Mouse (Mus musculus) small intestine, adult 2 months (tissue): ENCODE data around the gene Hs2st1. TPM values are rescaled to one million over a fixed set of nuclear protein-coding genes. Genes with fewer than 3 reads are reported as not detected.

Source experiments
- H3K27ac ChIP-seq: fragments of 200-500 bp; 2 replicates; pipeline ENCODE4 v1.5.1; 2012; ENCODE audit warnings: low read depth, low read length, control low read depth, inconsistent platforms; ENCODE audit not compliant: insufficient read depth
- H3K27me3 ChIP-seq: fragments of 200-500 bp; 2 replicates; pipeline ENCODE4 v1.6.1; 2012; ENCODE audit warnings: mild to moderate bottlenecking, moderate library complexity, low read length, inconsistent platforms; ENCODE audit not compliant: control insufficient read depth, insufficient read depth
- H3K36me3 ChIP-seq: fragments of 200-500 bp; 2 replicates; pipeline ENCODE4 v1.6.1; 2012; ENCODE audit warnings: mild to moderate bottlenecking, low read length, control low read depth, inconsistent platforms; ENCODE audit not compliant: control insufficient read depth, insufficient read depth
- H3K4me1 ChIP-seq: fragments of 200-500 bp; 2 replicates; pipeline ENCODE4 v1.6.1; 2012; ENCODE audit warnings: low read length, inconsistent platforms, mixed read lengths; ENCODE audit not compliant: control insufficient read depth, insufficient read depth, insufficient read length
- H3K4me3 ChIP-seq: fragments of 200-500 bp; 2 replicates; pipeline ENCODE4 v1.5.1; 2012; ENCODE audit warnings: low read depth, mild to moderate bottlenecking, control low read depth, inconsistent platforms, low read length, moderate library complexity
- CTCF ChIP-seq: fragments of 200-500 bp; IDR thresholded peaks from 2 replicates; pipeline ENCODE4 v1.5.1; 2012; ENCODE audit warnings: low read depth, mild to moderate bottlenecking, control low read depth, inconsistent platforms, low read length, moderate library complexity, mixed read lengths; ENCODE audit not compliant: insufficient replicate concordance, insufficient read length; ENCODE audit errors: extremely low read depth
- POLR2A ChIP-seq: fragments of 200-500 bp; IDR thresholded peaks from 2 replicates; pipeline ENCODE4 v1.6.1; 2012; ENCODE audit warnings: low read depth, mild to moderate bottlenecking, control low read depth, inconsistent platforms, low read length, moderate library complexity
- WGBS: fragments of 180-500 bp; shearing (Covaris S2); methylation state at CpG from one replicate; pipeline ENCODE4 v1.1.7; 2018; 5-methylcytosine and 5-hydroxymethylcytosine counted together
- polyA plus RNA-seq: library from polyadenylated mRNA; depleted of rRNA; stranded (reverse); fragments of >200 nt; gene quantifications from 2 replicates; pipeline ENCODE4 v1.2.3, GENCODE M21; 2012

Hs2st1 gene
- polyA plus RNA-seq, 1 experiment: 2.3 TPM

- H3K27me3 ChIP-seq: no peaks in the 10 kb centered on the region
- H3K36me3 ChIP-seq: peaks cover 7% of the 10 kb centered on the region
- H3K4me1 ChIP-seq: peaks cover 4% of the 10 kb centered on the region
- no peak overlapping the region for H3K27ac ChIP-seq
- no peak overlapping the region for H3K4me3 ChIP-seq
- 60% methylated on average over 7 of the region's 7 CpGs for WGBS
- TF ChIP-seq POLR2A (no peak), CTCF (no peak)
These were observed 32.8 kb upstream of the Hs2st1 start for GRCm38 (mm10) chr3:144602819-144603218.

- H3K36me3 ChIP-seq: peaks cover 9% of the 10 kb centered on the region
- no peaks in the 10 kb centered on the region for H3K27me3 ChIP-seq
- TF ChIP-seq CTCF (no peak), POLR2A (no peak)
- H3K27ac ChIP-seq: no peak overlapping the region
- WGBS: 69% methylated on average over 4 of the region's 4 CpGs
- no peak overlapping the region for H3K4me3 ChIP-seq
- H3K4me1 ChIP-seq: 0 out of 2 replicates have a peak, but pooled peaks cover under 1% of the 10 kb centered on the region
These were observed 32.4 kb upstream of the Hs2st1 start for GRCm38 (mm10) chr3:144602413-144602812.

- TF ChIP-seq CTCF (no peak), POLR2A (no peak)
- peaks cover 21% of the 10 kb centered on the region for H3K36me3 ChIP-seq
- H3K4me3 ChIP-seq: no peak overlapping the region
- no peak overlapping the region for H3K27ac ChIP-seq
- H3K27me3 ChIP-seq: no peaks in the 10 kb centered on the region
- no peaks in the 10 kb centered on the region for H3K4me1 ChIP-seq
- WGBS: 89% methylated on average over 12 of the region's 12 CpGs
These were observed 27.9 kb upstream of the Hs2st1 start for GRCm38 (mm10) chr3:144597790-144598467.

- WGBS: 89% methylated on average over 4 of the region's 4 CpGs
- H3K27me3 ChIP-seq: no peaks in the 10 kb centered on the region
- TF ChIP-seq CTCF: no peak
- no peak for TF ChIP-seq POLR2A
- peaks cover 21% of the 10 kb centered on the region for H3K36me3 ChIP-seq
- H3K4me3 ChIP-seq: no peak overlapping the region
- no peak overlapping the region for H3K27ac ChIP-seq
- no peaks in the 10 kb centered on the region for H3K4me1 ChIP-seq
These were observed 27.1 kb upstream of the Hs2st1 start for GRCm38 (mm10) chr3:144597121-144597520.

- no peaks in the 10 kb centered on the region for H3K27me3 ChIP-seq
- no peak overlapping the region for H3K4me3 ChIP-seq
- peaks cover 32% of the 10 kb centered on the region for H3K36me3 ChIP-seq
- H3K27ac ChIP-seq: no peak overlapping the region
- 63% methylated on average over 9 of the region's 9 CpGs for WGBS
- H3K4me1 ChIP-seq: no peaks in the 10 kb centered on the region
- TF ChIP-seq CTCF (no peak), POLR2A (no peak)
These were observed 23.2 kb upstream of the Hs2st1 start for GRCm38 (mm10) chr3:144592992-144593785.

GRCm38 (mm10) chr3:144589189-144589890, 19.4 kb upstream of the Hs2st1 start:
- WGBS: 86% methylated on average over 8 of the region's 8 CpGs
- H3K27me3 ChIP-seq: no peaks in the 10 kb centered on the region
- H3K36me3 ChIP-seq: peaks cover 21% of the 10 kb centered on the region
- H3K27ac ChIP-seq: no peak overlapping the region
- TF ChIP-seq CTCF: no peak
- no peak for TF ChIP-seq POLR2A
- no peaks in the 10 kb centered on the region for H3K4me1 ChIP-seq
- H3K4me3 ChIP-seq: no peak overlapping the region

GRCm38 (mm10) chr3:144586731-144587130, 16.8 kb upstream of the Hs2st1 start:
- Histone ChIP-seq H3K27ac (no peak overlapping the region), H3K36me3 (peaks cover 18% of the 10 kb centered on the region), H3K4me3 (no peak overlapping the region), H3K27me3 (no peaks in the 10 kb centered on the region), H3K4me1 (no peaks in the 10 kb centered on the region)
- 73% methylated on average over 7 of the region's 7 CpGs for WGBS
- TF ChIP-seq POLR2A (no peak), CTCF (no peak)
